In genomic region chr13:90191794-90192193, GRCm38 (mm10) we compare ENCODE assay signal across 21 mouse cellular contexts.
A peak's percentile ranks its signal among the peaks of the same experiment; 100 is the strongest.
DNase-seq lines count a peak whose midpoint lies in the region; ATAC-seq lines count a peak whose summit lies in the region.
"Had no signal": no experiment of that assay in that cellular context is flagged by ENCODE, and none has a peak within 500 bp of the region (broad histone marks: within the 10 kb centered on the region; RNA-seq: fewer than 3 reads in every experiment).

No protein-coding gene starts in this region.

- H3K27ac ChIP-seq in midbrain, embryonic 11.5 days (ENCODE audit: low read depth, low read length) = no peak overlapping the region
- no peak overlapping the region for H3K27ac ChIP-seq in midbrain, embryonic 10.5 days (replicated peaks)
- no peak overlapping the region for H3K27ac ChIP-seq in neural tube, embryonic 11.5 days (ENCODE audit: low read depth, low read length)
- H3K27ac ChIP-seq in kidney, embryonic 15.5 days = no peak overlapping the region
- H3K27ac ChIP-seq: layer of hippocampus, adult 2 months; midbrain, embryonic 12.5 days had no signal

- no peak for ATAC-seq in midbrain, embryonic 11.5 days (ENCODE audit: low FRiP score)
- ATAC-seq in neural tube, embryonic 11.5 days (ENCODE audit: insufficient read depth, low FRiP score, low TSS enrichment) = no peak
- ATAC-seq in kidney, embryonic 15.5 days (replicated peaks; ENCODE audit: low FRiP score) = no peak

- H3K36me3 ChIP-seq in midbrain, embryonic 11.5 days (ENCODE audit: control insufficient read depth, insufficient read depth, low read length) = no peaks in the 10 kb centered on the region
- H3K36me3 ChIP-seq in midbrain, embryonic 10.5 days = no peaks in the 10 kb centered on the region
- no peaks in the 10 kb centered on the region for H3K36me3 ChIP-seq in neural tube, embryonic 11.5 days (ENCODE audit: control insufficient read depth, insufficient read depth, low read length)
- H3K36me3 ChIP-seq in kidney, embryonic 15.5 days = no peaks in the 10 kb centered on the region
- H3K36me3 ChIP-seq: heart, embryonic 12.5 days; midbrain, embryonic 12.5 days had no signal

- 0 out of 2 replicates have a peak, but pooled peaks cover 2% of the 10 kb centered on the region for H3K4me1 ChIP-seq in midbrain, embryonic 11.5 days (ENCODE audit: control insufficient read depth, insufficient read depth, low read length)
- H3K4me1 ChIP-seq in midbrain, embryonic 10.5 days = peaks cover 11% of the 10 kb centered on the region
- H3K4me1 ChIP-seq in neural tube, embryonic 11.5 days (ENCODE audit: control insufficient read depth, insufficient read depth, low read length) = peaks cover 7% of the 10 kb centered on the region
- no peaks in the 10 kb centered on the region for H3K4me1 ChIP-seq in kidney, embryonic 15.5 days
- H3K4me1 ChIP-seq: heart, embryonic 12.5 days had no signal

- no peak overlapping the region for H3K4me2 ChIP-seq in midbrain, embryonic 11.5 days
- no peak overlapping the region for H3K4me2 ChIP-seq in neural tube, embryonic 11.5 days (ENCODE audit: low read depth)
- H3K4me2 ChIP-seq in kidney, embryonic 15.5 days = no peak overlapping the region
- H3K4me2 ChIP-seq: heart, embryonic 12.5 days; liver, embryonic 11.5 days; midbrain, embryonic 12.5 days had no signal

- intact Hi-C loops in heart, postnatal 36 days (cut with DNase I) = no loop called here

- 78% methylated on average over 6 of the region's 6 CpGs for WGBS in midbrain, embryonic 11.5 days
- 76% methylated on average over 6 of the region's 6 CpGs for WGBS in midbrain, embryonic 10.5 days
- 60% methylated on average over 6 of the region's 6 CpGs for WGBS in neural tube, embryonic 11.5 days
- 65% methylated on average over 6 of the region's 6 CpGs for WGBS in kidney, embryonic 15.5 days

- H3K9me3 ChIP-seq in midbrain, embryonic 11.5 days (ENCODE audit: control insufficient read depth, low read length) = no peaks in the 10 kb centered on the region
- H3K9me3 ChIP-seq in midbrain, embryonic 10.5 days (replicated peaks) = no peaks in the 10 kb centered on the region
- H3K9me3 ChIP-seq in neural tube, embryonic 11.5 days (ENCODE audit: control insufficient read depth, low read length) = no peaks in the 10 kb centered on the region
- no peaks in the 10 kb centered on the region for H3K9me3 ChIP-seq in kidney, embryonic 15.5 days (replicated peaks)
- H3K9me3 ChIP-seq: heart, embryonic 12.5 days; midbrain, embryonic 12.5 days had no signal

- H3K9ac ChIP-seq in midbrain, embryonic 11.5 days (ENCODE audit: low read length) = no peak overlapping the region
- no peak overlapping the region for H3K9ac ChIP-seq in neural tube, embryonic 11.5 days (ENCODE audit: low read length)
- no peak overlapping the region for H3K9ac ChIP-seq in kidney, embryonic 15.5 days
- H3K9ac ChIP-seq: heart, embryonic 12.5 days; midbrain, embryonic 12.5 days had no signal

- no peaks in the 10 kb centered on the region for H3K27me3 ChIP-seq in midbrain, embryonic 11.5 days (ENCODE audit: control insufficient read depth, insufficient read depth, low read length)
- peaks cover 8% of the 10 kb centered on the region; the same call in 1 of the 2 replicates for H3K27me3 ChIP-seq in midbrain, embryonic 10.5 days (ENCODE audit: low read depth, poor library complexity, severe bottlenecking)
- no peaks in the 10 kb centered on the region for H3K27me3 ChIP-seq in neural tube, embryonic 11.5 days (ENCODE audit: control insufficient read depth, insufficient read depth, low read length)
- no peaks in the 10 kb centered on the region for H3K27me3 ChIP-seq in kidney, embryonic 15.5 days
- H3K27me3 ChIP-seq: heart, embryonic 12.5 days had no signal

- no peak overlapping the region for H3K4me3 ChIP-seq in midbrain, embryonic 11.5 days (ENCODE audit: low read depth, low read length)
- H3K4me3 ChIP-seq in midbrain, embryonic 10.5 days = no peak overlapping the region
- H3K4me3 ChIP-seq in neural tube, embryonic 11.5 days (ENCODE audit: low read depth, low read length) = no peak overlapping the region
- H3K4me3 ChIP-seq in kidney, embryonic 15.5 days (replicated peaks) = no peak overlapping the region
- H3K4me3 ChIP-seq: heart, embryonic 12.5 days; layer of hippocampus, adult 2 months; midbrain, embryonic 12.5 days had no signal

- peak; percentile 72 for DNase-seq in midbrain, embryonic 11.5 days (ENCODE audit: low spot score, missing footprints)
- no peak for DNase-seq in midbrain, embryonic 10.5 days (ENCODE audit: low spot score)
- peak; percentile 41 for DNase-seq in embryo, embryonic 9.5 days (ENCODE audit: extremely low spot score)
- peak; percentile 68 for DNase-seq in forelimb bud, embryonic 11.5 days (ENCODE audit: low read depth, low spot score)
- peak; percentile 47 for DNase-seq in neural tube, embryonic 11.5 days (ENCODE audit: low spot score)
- DNase-seq in heart, postnatal 36 days = no peak
- DNase-seq: adrenal gland, postnatal 14 days; cerebellum, adult 9-11 months; heart, adult 11 months; heart, postnatal 14 days; kidney, adult 18-20 months; kidney, postnatal 14 days; layer of hippocampus, postnatal 36 days; lung, adult 2 months; lung, postnatal 4 days; thymus, postnatal 14 days had no signal

Comparison
In these comparisons a context has a peak if more than half of its experiments do, and no peak if none do; other contexts are left out.
1. DNase-seq: peak in midbrain, embryonic 11.5 days (single experiment), embryo, embryonic 9.5 days (single experiment), forelimb bud, embryonic 11.5 days (single experiment) and neural tube, embryonic 11.5 days (single experiment); none in midbrain, embryonic 10.5 days (single experiment) and heart, postnatal 36 days (0 of 2).